Mouse (Mus musculus) limb, embryonic 14.5 days (tissue): Measurements from ENCODE around the gene Cln6. TPM values are rescaled to one million over a fixed set of nuclear protein-coding genes. Genes with fewer than 3 reads are reported as not detected.

Experiments
- ATAC-seq: fragments of 200-750 bp; cut with Nextera tagmentation; 2 replicates; pipeline ENCODE4 v1.8.0; 2017; ENCODE audit warnings: low read depth, moderate number of reproducible peaks, moderate TSS enrichment; ENCODE audit not compliant: low FRiP score
- DNase-seq: peaks from one replicate; pipeline ENCODE4 v3.0.0-alpha.2; 2015; ENCODE audit warnings: low spot score
- H3K27ac ChIP-seq: fragments of 300-500 bp; sonication (generic); replicated peaks from 2 replicates; pipeline ENCODE4 v1.5.1; 2014; ENCODE audit warnings: low read depth, mild to moderate bottlenecking, low read length, moderate library complexity, mixed read lengths
- H3K27me3 ChIP-seq: fragments of 300-500 bp; sonication (generic); 2 replicates; pipeline ENCODE4 v1.6.1; 2014; ENCODE audit warnings: low read length, mixed read lengths; ENCODE audit not compliant: control insufficient read depth, insufficient read depth
- H3K36me3 ChIP-seq: fragments of 300-500 bp; sonication (generic); 2 replicates; pipeline ENCODE4 v1.6.1; 2014; ENCODE audit warnings: mild to moderate bottlenecking, low read length, moderate library complexity, mixed read lengths; ENCODE audit not compliant: control insufficient read depth, insufficient read depth
- H3K4me1 ChIP-seq: fragments of 300-500 bp; sonication (generic); 2 replicates; pipeline ENCODE4 v1.6.1; 2014; ENCODE audit warnings: antibody characterized with exemption, low read length, mixed read lengths; ENCODE audit not compliant: control insufficient read depth, insufficient read depth
- H3K4me2 ChIP-seq: fragments of 300-500 bp; sonication (generic); replicated peaks from 2 replicates; pipeline ENCODE4 v1.6.1; 2014; ENCODE audit warnings: low read depth, mild to moderate bottlenecking, low read length, moderate library complexity; ENCODE audit not compliant: severe bottlenecking
- H3K4me3 ChIP-seq: fragments of 300-500 bp; sonication (generic); replicated peaks from 2 replicates; pipeline ENCODE4 v1.5.1; 2014; ENCODE audit warnings: low read length
- H3K9ac ChIP-seq: fragments of 300-500 bp; sonication (generic); 2 replicates; pipeline ENCODE4 v1.6.1; 2014; ENCODE audit warnings: mild to moderate bottlenecking, low read depth, low read length, moderate library complexity; ENCODE audit not compliant: severe bottlenecking
- H3K9me3 ChIP-seq: fragments of 300-500 bp; sonication (generic); 2 replicates; pipeline ENCODE4 v1.6.1; 2016; ENCODE audit warnings: low read length; ENCODE audit not compliant: control insufficient read depth
- POLR2A ChIP-seq: fragments of 200-500 bp; IDR thresholded peaks from 2 replicates; pipeline ENCODE4 v1.8.0; 2012; ENCODE audit warnings: inconsistent platforms, mild to moderate bottlenecking, moderate library complexity, borderline replicate concordance; ENCODE audit not compliant: insufficient read depth, insufficient read length; ENCODE audit errors: extremely low read depth
- WGBS: fragments of 180-500 bp; shearing (Covaris S2); extraction: QIAGEN DNeasy Blood & Tissue Kit; methylation state at CpG from one replicate; pipeline ENCODE4 v1.1.7; 2014; 5-methylcytosine and 5-hydroxymethylcytosine counted together
- polyA plus RNA-seq, 2 experiments: library from polyadenylated mRNA; depleted of rRNA in 1 of 2; stranded (reverse) in 1 of 2; unstranded in 1 of 2; fragments of >200 nt; fragmentation: Nextera tagmentation in 1 of 2; extraction: Ambion mirVana in 1 of 2; gene quantifications; 2 replicates each; pipeline versions ENCODE4 v1.2.1 to v1.2.3; 2012 to 2014

Cln6 gene
- polyA plus RNA-seq, 2 experiments = 25.6 to 57.5 TPM

GRCm38 (mm10) chr9:62811516-62812121 is 27.0 kb upstream of the Cln6 start, which contains the start of gene Fem1b:
Gene Fem1b, minus strand, starts transcription at chr9:62811934.
- Histone ChIP-seq H3K4me2 (peak within 1 kb of the TSS; percentile 91), H3K4me3 (peak within 1 kb of the TSS; percentile 98), H3K4me1 (peaks cover 17% of the 10 kb centered on the region), H3K36me3 (no peaks in the 10 kb centered on the region), H3K27me3 (no peaks in the 10 kb centered on the region), H3K27ac (peak within 1 kb of the TSS; percentile 91), H3K9ac (peak within 1 kb of the TSS; percentile 81), H3K9me3 (no peaks in the 10 kb centered on the region)
- ATAC-seq (peak; percentile 93), DNase-seq (peak; percentile 96)
- WGBS = under 1% methylated on average over 47 of the region's 68 CpGs
- TF ChIP-seq POLR2A = peak; percentile 84; the same call in 1 of the 2 replicates

- no peak for ATAC-seq
- Histone ChIP-seq H3K36me3 (no peaks in the 10 kb centered on the region), H3K9me3 (no peaks in the 10 kb centered on the region), H3K27ac (peak overlapping the region; percentile 91), H3K4me2 (peak overlapping the region; percentile 91), H3K4me3 (peak overlapping the region; percentile 98), H3K4me1 (peaks cover 17% of the 10 kb centered on the region), H3K9ac (peak overlapping the region; percentile 81), H3K27me3 (no peaks in the 10 kb centered on the region)
- 18% methylated on average over 14 of the region's 14 CpGs for WGBS
- TF ChIP-seq POLR2A = no peak
- peak; percentile 8 for DNase-seq
Observed at GRCm38 (mm10) chr9:62812216-62813049, 26.2 kb upstream of the Cln6 start.

GRCm38 (mm10) chr9:62814751-62815150 is 23.8 kb upstream of the Cln6 start:
- Histone ChIP-seq H3K9ac (no peak overlapping the region), H3K4me1 (peaks cover 9% of the 10 kb centered on the region), H3K27me3 (no peaks in the 10 kb centered on the region), H3K4me2 (no peak overlapping the region), H3K36me3 (no peaks in the 10 kb centered on the region), H3K4me3 (no peak overlapping the region), H3K9me3 (no peaks in the 10 kb centered on the region), H3K27ac (no peak overlapping the region)
- TF ChIP-seq POLR2A = no peak
- ATAC-seq (no peak), DNase-seq (no peak)
- WGBS = 76% methylated on average over 2 of the region's 2 CpGs

DNA sequence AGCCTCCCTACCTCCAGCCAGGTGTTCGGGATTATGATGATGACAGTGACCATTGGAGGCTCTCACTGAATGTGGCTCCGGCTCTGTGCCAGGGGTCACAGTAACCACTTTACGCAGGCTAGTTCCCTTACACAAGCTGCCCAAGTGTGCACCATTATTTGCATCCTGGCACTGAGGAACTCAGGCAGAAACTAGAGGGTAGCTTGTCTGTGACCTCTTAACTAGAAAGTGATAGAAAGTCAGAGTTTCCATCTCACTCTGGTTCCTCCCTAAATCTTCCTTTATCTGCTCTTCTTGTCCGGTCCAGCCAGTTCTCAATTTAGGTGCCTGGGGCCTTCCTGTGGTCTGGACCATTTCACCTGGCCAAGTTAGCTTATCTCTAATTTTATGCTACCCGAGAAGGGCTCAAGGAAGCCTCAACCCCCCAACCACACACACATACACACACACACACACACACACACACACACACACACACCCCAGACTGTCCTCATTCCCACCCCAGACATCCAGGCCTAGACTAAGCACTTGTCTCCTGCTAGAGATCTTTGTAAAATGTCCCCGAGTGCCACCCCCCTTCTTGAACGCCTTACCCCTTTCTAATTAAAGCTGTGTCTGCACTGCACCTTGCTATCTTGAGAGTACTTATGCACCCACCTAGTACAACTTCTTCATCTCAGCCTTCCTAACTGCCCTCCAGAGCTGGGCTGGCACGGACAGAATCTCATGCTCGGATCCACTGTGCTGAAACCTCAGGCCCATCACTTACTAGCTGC is 22.1 kb upstream of the Cln6 start:
- no peak overlapping the region for H3K9ac ChIP-seq
- no peak overlapping the region for H3K4me2 ChIP-seq
- H3K27ac ChIP-seq = no peak overlapping the region
- H3K4me1 ChIP-seq = peaks cover 6% of the 10 kb centered on the region; the same call in 1 of the 2 replicates
- H3K27me3 ChIP-seq = no peaks in the 10 kb centered on the region
- H3K36me3 ChIP-seq = no peaks in the 10 kb centered on the region
- no peak for TF ChIP-seq POLR2A
- ATAC-seq = no peak
- 71% methylated on average over 9 of the region's 9 CpGs for WGBS
- no peak for DNase-seq
- no peaks in the 10 kb centered on the region for H3K9me3 ChIP-seq
- no peak overlapping the region for H3K4me3 ChIP-seq

DNA sequence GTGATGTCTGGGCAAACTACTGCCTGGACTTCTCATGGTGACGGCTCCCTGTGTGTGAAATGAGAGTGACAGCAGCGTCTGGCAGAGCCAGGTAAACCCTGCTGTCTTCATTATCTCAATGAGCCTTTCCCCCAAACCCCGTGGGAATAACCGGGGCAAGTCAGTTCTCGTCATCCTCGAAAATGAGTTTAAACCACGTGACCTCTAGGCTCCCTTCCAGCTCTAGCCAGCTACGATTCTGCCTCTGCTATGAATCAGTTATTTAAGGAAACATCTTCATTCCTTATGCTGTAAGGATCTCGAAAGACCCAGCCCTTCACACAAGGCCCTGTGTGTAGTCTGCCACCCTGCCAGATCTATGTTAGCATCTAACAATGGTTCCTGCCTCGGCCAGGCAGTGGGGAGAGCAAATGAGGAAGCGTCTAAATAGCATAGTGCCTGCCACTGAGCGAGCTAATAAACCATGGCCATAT is 21.4 kb upstream of the Cln6 start:
- TF ChIP-seq POLR2A = no peak
- no peak for ATAC-seq
- Histone ChIP-seq H3K4me3 (no peak overlapping the region), H3K9ac (no peak overlapping the region), H3K4me1 (peaks cover 4% of the 10 kb centered on the region; the same call in 1 of the 2 replicates), H3K9me3 (no peaks in the 10 kb centered on the region), H3K27me3 (no peaks in the 10 kb centered on the region), H3K36me3 (no peaks in the 10 kb centered on the region), H3K27ac (no peak overlapping the region), H3K4me2 (no peak overlapping the region)
- WGBS = 52% methylated on average over 12 of the region's 12 CpGs
- peak; percentile 33 for DNase-seq
